Mouse (Mus musculus): ENCODE results near the gene Itga9.

The Itga9 gene

GRCm38 (mm10) chr9:118788869-118789281, 182.4 kb downstream of the Itga9 start:
- DNase-seq: peak; percentile 11

GRCm38 (mm10) chr9:118791231-118791630, 184.7 kb downstream of the Itga9 start:
- no peak for DNase-seq

- no peak for DNase-seq
Observed at GRCm38 (mm10) chr9:118793151-118793785, 186.8 kb downstream of the Itga9 start.

- no peak for DNase-seq
Observed at GRCm38 (mm10) chr9:118794668-118795067, 188.2 kb downstream of the Itga9 start.

- DNase-seq: no peak
Observed at GRCm38 (mm10) chr9:118795304-118795703, 188.8 kb downstream of the Itga9 start.

- no peak for DNase-seq
Observed at GRCm38 (mm10) chr9:118799105-118799504, 192.6 kb downstream of the Itga9 start.

- DNase-seq: peak; percentile 10
Observed at GRCm38 (mm10) chr9:118801176-118801909, 194.9 kb downstream of the Itga9 start.

GRCm38 (mm10) chr9:118801910-118802287, 195.4 kb downstream of the Itga9 start:
- DNase-seq: no peak

- DNase-seq: no peak
Observed at GRCm38 (mm10) chr9:118802380-118802779, 195.9 kb downstream of the Itga9 start.

GRCm38 (mm10) chr9:118805740-118806139, 199.2 kb downstream of the Itga9 start:
- no peak for DNase-seq

GRCm38 (mm10) chr9:118807669-118808068, 201.2 kb downstream of the Itga9 start:
- no peak for DNase-seq

- no peak for DNase-seq
Observed at GRCm38 (mm10) chr9:118812221-118812620, 205.7 kb downstream of the Itga9 start.

GRCm38 (mm10) chr9:118813492-118813891, 207.0 kb downstream of the Itga9 start:
- DNase-seq: no peak

- no peak for DNase-seq
Observed at GRCm38 (mm10) chr9:118814056-118814455, 207.6 kb downstream of the Itga9 start.

GRCm38 (mm10) chr9:118814461-118814860, 208.0 kb downstream of the Itga9 start:
- no peak for DNase-seq

GRCm38 (mm10) chr9:118815543-118815942, 209.1 kb downstream of the Itga9 start:
- DNase-seq: no peak

GRCm38 (mm10) chr9:118818508-118818907, 212.0 kb downstream of the Itga9 start:
- no peak for DNase-seq

GRCm38 (mm10) chr9:118821220-118822185, 215.0 kb downstream of the Itga9 start:
- no peak for DNase-seq

- DNase-seq: no peak
Observed at GRCm38 (mm10) chr9:118822186-118822555, 215.7 kb downstream of the Itga9 start.

- DNase-seq: no peak
Observed at GRCm38 (mm10) chr9:118822581-118822980, 216.1 kb downstream of the Itga9 start.

- DNase-seq: peak; percentile 54
Observed at GRCm38 (mm10) chr9:118831080-118831479, 224.6 kb downstream of the Itga9 start.

GRCm38 (mm10) chr9:118832533-118832932, 226.0 kb downstream of the Itga9 start:
- DNase-seq: no peak

GRCm38 (mm10) chr9:118833413-118833812, 226.9 kb downstream of the Itga9 start:
- no peak for DNase-seq

Measured in right cerebral cortex, postnatal 4 days (tissue).